Mouse (Mus musculus): ENCODE measurements at regions not wholly inside any gene's neighbourhood (a gene's known extent, or its start where the extent isn't known, plus 50 kb on each side); places are given as distances from the start of the nearest gene placed in this dataset.

DNA sequence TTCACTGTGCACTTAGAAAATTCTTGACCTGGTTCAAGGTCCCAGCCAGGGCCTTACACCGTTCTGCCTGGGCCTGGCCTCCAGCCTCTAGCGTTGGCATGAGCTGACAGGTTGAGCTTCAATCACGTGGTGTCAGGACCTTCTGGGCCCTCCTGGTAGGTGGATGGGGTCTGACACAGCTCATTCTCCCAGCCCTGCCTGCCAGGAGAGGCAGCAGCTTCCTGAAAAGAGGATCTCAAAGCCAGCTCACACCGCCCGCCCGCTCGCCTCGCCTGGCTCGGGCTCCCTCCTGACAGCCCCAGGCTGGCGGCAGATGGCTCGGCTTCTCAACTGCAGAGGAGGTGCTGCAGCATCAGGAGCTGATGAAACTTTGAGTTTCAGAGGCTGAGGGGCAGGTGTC, 63.4 kb upstream of the Zc3h12a start:
- TF ChIP-seq CTCF (IDR thresholded peaks at IDR 0.05; ENCODE audit: insufficient read depth, low read length) (no peak), POLR2A (IDR thresholded peaks at IDR 0.05; ENCODE audit: borderline replicate concordance, extremely low read depth, low read depth, low read length) (no peak)
